Mouse (Mus musculus) 416B (cell line): ENCODE results near the gene Gm49384.

Source experiments
- DNase-seq: peaks from one replicate; pipeline ENCODE4 v3.0.0; 2011; ENCODE audit warnings: low read depth

The Gm49384 gene

DNA sequence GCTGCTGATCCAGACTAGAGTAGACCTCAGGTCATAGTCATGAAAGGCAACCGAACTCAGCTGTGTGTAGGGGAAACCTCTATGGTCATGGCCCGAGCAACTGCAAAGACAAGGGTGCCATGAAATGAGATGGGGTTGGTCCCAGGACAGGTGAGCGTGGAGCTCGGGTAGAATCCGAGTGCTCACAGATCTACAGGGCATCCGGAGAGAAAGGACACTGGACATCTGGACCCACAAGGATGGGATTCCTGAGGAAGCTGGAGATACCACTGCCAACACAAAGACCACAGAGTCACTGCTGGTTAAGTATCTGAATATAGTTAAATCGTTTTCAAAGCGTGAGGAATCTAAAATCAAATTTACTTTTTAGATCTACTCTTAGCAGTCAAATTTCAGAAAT, 3.3 kb upstream of the Gm49384 start:
- DNase-seq = no peak

DNA sequence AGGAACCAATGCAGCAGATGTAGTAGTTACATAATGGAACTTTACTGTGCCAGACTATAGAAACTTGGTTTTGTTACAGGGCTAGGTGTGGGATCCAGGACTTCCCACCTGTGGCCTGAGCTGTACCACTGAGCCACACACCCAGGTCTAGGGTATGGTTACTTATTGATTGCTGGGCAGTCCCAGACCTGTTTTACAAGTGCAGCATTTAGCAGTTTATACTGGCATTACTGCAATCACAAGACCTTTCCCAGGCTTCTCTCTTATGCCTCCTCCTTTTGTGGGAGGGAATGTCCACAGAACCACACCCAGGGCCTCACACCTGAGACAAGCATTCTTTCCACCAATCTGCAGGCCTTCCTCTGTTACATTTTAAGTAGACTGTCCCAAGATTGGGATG, 5.1 kb downstream of the Gm49384 start:
- no peak for DNase-seq

DNA sequence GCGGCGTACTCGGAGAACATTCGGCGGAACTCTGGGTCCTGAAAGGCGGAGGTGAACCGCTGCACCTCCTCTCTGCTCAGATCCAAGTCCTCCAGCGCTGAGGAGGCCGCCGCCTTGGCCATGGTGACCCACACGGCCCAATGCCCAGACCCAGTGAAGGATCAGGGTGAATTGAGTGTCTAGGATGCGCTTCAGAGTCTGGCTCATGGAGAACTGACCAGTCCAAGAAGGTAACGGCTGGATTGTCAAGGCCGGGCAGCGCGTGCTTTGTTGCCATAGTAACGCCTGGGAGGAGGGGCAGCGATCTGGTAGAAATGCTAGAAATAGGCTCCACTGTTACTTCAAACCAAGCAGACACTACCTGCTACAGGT, 5.9 kb downstream of the Gm49384 start, which contains the start of gene Dnaaf2:
Dnaaf2 (minus strand) TSS at position 266 of the 372 bp plus-strand sequence.
- DNase-seq = peak; percentile 75

DNA sequence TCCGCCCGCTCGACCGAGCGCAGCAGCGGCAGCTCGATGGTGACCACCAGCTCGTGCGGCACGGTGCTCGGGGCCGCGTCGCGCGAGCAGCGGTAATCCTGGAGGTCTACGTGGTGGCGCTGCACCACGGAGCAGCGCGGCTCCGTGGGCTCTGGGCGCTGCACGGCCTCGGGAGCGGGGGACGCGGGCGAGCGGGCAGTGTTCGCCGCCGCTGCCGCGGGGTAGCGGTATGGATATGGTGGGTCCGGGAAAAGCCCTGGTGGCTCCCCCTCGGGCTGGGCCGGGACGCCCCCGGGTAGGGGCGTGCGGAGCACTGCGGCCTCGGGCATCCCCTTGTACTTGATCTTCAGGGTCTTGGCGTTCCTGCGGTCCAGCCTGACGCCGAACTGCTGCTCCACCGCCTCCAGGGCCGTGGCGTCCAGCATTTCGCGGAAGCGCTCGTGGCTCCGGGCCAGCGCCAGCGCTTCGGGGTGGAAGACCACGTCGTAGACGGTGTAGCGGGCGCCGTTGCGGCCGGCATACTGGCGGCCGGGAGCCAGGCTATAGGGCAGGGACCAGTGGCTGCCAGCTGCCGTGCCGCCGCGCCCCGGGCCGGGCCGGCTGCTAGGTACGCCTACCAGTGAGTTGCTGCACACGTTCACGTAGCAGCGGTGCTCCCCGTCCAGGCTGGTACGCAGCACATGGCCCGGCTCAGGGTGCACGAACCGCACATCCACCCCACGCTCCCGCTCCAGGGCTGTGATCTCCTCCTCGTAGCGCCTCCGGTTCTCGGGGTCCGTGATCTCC, 6.5 kb downstream of the Gm49384 start:
- peak; percentile 57 for DNase-seq

DNA sequence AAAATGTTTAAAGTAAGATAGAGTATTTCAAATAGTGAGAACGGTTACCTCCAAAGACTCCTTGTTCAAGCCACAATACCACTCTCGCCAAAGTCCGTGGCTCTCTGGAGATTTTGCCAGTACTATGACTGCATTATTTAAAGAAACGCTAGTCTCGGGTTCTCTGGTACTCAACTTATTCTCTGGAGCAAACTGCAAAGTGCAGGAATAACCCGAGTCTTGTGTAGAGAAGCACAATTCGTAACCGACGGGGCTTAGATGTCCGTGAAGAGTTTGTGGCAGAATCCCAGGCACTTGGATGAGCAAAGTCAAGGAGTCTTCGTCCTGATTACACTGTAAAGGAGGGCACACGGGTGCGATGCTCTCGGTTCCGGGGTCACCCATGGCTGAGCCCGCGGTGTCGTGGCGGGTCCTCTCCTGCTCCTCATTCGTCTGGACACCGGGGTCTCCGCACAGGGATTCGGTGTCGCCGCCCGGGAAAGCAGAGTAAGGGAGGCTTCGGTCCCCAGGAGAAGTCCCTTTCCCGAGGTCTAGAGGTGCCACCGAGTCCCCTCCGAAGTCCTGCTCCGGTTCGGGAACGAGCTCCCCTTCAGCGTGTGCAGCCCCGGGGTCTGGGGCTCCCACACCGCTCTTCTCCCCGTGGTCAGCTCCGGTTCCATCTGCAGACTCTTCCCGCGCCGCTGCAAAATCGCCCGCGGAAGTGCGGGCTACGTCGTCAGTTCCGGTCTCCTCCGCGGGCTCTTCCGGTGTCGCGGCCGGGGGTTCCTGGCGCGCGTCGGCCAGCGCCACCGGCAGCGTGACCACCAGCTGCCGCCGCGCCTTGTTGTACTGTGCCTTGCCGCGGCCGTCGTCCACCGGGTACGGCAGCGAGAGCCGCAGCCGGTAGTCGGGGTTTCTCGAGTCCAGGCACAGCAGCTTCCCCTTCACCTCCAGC, 7.4 kb downstream of the Gm49384 start, which contains the start of gene Gm49383:
Gm49383 (minus strand) TSS at position 661 of the 934 bp plus-strand sequence.
- peak; percentile 82 for DNase-seq

DNA sequence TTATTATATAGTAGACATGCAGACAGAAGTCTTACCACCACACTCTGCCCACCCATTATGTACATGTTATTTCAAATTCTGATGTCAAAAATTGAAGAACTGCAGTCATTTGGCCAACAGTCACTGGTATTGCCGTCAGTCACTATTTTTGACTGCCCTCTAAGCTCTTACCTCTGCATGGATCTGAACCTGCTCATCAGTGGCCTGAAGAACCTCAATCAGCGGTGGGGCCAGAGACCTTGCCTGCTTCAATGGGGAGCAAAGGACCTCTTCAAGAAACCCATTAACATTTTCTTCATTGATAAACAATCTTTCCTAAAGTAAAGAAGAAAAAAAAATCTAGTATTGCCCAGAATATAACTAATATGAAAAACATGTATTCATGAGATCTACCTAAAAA, 11.4 kb downstream of the Gm49384 start:
- DNase-seq = no peak

DNA sequence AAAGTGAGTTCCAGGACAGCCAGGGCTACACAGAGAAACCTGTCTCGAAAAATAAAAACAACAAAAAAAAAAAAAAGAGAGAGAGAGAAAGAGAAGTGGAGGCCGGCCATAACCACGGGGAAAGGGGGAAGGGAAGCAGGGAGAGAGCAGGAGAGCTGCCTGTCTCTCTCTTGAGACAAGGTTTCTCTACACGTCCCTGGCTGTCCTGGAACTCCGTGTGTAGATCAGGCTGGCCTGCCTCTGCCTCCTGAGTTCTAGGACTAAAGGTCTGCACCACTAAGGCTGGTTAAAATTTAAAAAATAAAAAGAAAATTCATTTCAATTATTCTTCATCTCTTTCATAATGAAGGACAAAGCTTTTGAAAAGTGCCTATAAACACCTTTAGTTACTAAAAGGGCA, 12.7 kb downstream of the Gm49384 start:
- no peak for DNase-seq

DNA sequence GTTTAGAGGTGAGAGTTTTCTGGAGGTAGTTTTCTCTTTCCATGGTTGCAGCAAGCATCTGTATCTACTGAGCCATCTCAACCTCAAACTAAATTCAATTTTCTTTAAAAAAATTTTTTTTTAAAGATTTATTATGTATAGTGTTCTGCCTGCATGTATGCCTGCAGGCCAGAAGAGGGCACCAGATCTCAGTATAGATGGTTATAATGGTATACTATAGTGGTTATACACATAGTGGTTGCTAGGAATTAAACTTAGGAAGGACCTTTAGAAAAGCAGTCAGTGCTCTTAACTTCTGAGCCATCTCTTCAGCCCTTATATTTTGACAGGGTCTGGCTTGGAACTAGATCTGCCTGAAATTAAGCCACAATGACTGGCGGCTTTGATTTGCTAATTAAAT, 13.5 kb downstream of the Gm49384 start:
- peak; percentile 43 for DNase-seq

DNA sequence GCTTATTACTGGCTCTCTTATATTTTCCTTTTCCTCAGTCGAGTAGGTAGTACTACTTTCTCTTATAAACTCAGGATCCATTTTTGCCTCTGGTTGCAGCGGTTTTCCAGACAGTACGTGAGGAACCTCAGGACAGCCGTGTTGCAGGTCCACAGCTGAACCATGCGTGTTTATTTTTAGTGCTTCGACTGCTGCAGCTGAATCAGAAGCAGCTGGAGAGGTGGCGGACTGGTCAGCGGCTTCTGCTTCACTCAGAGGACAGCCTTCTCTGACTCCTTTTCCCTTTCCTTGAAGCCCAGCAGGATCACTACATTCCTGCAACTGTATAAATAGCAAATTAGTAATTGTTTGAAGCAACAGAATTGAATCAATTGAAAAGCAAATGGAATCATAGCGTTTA, 14.0 kb downstream of the Gm49384 start:
- DNase-seq = no peak

DNA sequence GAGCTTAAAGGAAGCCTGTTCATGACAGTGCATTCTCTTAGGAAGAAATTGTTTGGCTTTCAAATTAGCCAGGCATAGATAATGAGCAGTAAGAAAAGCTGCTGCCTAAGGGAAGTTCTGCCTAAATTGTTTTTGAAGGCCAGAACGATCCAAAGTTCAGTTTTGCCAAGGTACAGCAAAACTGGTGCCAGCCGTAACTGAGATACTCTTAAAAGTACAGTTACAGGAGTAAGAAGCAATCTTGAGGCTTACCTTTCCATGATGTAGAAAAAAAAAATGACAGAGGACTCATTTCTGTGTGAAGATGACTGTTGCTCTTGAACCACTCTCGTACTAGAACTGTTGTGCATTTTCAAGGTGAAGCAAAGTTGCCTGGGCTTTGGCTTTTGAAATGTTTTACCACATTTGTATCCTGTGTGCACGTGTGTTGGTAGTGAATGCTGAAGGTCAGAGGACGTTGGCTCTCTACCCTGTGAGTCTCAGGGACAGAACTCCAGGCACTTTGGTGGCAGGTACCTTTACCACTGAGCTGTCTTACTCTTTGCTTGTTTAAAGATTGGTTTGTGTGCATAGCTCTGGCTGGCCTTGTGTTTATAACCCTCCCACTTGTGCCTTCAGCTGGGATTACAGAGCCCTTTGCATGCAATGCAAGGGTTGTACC, 17.1 kb downstream of the Gm49384 start:
- no peak for DNase-seq

DNA sequence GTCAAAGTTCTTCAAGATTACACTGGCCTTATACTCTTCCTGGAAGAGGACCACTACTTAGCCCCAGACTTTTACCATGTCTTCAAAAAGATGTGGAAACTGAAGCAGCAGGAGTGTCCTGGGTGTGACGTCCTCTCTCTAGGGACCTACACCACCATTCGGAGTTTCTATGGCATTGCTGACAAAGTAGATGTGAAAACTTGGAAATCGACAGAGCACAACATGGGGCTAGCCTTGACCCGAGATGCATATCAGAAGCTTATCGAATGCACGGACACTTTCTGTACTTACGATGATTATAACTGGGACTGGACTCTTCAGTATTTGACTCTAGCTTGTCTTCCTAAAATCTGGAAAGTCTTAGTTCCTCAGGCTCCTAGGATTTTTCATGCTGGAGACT, 18.7 kb downstream of the Gm49384 start:
- no peak for DNase-seq

DNA sequence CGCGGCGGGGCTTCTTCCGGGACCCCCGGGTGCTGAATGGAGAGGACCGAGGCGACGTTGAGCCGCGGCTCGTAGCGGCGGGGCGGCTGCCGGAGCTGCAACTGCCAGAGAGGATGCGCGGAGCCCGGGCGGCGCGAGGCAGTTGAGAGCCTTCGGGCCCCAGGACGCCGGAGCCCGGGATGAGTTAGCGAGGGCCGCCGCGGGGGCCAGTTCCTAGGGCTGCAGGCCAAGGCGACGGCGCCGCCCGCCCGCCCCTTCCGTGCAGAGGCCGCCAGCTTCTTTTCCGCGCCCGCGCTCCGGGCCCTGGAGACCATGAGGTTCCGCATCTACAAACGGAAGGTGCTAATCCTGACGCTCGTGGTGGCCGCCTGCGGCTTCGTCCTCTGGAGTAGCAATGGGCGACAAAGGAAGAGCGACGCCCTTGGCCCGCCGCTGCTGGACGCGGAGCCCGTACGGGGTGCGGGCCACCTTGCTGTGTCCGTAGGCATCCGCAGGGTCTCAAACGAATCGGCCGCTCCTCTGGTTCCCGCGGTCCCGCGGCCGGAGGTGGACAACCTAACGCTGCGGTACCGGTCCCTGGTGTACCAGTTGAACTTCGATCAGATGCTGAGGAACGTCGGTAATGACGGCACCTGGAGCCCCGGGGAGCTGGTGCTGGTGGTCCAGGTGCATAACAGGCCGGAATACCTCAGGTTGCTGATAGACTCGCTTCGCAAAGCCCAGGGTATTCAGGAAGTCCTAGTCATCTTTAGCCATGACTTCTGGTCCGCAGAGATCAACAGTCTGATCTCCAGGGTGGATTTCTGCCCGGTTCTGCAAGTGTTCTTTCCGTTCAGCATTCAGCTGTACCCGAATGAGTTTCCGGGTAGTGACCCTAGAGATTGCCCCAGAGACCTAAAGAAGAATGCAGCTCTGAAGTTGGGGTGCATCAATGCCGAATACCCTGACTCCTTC, 19.4 kb downstream of the Gm49384 start:
- DNase-seq = peak; percentile 59

DNA sequence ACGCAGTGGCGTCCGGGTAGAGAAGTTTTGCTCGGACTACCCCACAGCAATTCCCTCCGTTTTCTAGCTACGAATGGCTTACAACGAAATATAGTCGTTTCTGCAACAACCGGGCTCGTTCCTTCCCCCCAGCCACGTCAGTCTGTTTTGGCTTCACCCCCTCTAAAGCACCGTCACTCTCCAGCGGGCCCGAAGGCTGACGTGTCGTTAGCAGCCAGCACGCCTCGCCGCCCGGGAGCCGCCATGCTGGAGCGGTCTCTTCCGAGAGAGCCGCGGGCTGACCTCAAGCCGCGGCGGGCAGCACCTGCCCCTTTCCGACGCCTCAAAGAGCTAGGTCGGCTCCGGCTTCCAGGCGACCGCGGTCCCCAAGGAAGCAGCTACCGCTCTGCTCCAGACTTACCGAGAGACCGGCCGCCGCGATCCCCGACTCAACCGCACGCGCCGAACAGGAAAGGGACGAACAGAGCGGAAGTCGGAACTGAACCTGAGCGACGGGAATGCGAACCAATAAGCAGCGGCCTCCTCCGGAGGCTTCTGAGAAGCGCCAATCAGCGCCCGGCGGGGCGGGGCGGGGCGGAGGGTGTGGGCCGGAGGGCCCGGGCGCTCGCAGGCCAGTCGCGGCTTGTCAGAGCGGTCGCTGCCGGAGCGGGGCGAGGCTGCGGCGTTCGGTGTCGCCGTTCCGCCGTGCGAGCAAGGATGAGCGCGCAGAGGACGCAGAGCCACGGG, 20.3 kb downstream of the Gm49384 start, which contains the start of the genes Rpl36al and Mgat2:
Rpl36al (minus strand) TSS at position 501 of the 726 bp plus-strand sequence.
Mgat2 (plus strand) TSS at position 575 of the 726 bp plus-strand sequence.
- peak; percentile 98 for DNase-seq

DNA sequence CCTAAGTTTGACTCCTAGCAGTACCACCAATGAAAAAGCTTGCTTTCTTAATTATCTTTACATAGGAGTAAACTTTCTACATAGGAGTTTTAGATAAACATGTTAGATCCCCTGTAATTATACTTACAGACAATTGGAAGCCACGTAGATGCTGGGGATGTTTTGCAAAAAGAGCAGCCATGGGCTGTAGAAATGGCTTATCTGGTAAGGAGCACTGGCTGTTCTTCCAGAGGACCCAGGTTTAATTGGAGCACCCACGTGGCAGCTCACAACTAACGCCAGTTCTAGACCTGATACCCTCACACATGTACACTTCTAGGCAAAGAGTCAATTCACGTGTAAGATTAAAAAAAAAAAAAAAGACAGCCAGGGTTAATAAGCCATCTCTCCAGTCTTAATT, 22.3 kb downstream of the Gm49384 start:
- DNase-seq = no peak

DNA sequence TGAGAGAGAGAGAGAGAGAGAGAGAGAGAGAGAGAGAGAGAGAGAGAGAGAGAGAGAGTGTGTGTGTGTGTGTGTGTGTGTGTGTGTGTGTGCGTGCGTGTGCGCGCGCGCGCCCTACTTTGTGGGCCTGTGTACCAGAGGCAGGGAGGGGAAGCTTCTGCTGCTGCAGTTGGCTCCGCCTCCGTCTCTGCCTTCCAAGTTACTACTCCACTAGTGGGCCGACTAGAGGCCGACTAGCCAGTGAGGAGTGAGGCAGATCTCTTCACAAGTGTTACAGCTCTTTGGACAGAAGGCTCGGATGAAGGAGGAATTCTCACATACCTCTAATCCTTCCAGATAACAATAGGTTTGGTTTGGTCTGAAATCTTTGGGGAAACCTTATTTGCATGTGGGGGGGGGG, 24.7 kb downstream of the Gm49384 start:
- DNase-seq = no peak

DNA sequence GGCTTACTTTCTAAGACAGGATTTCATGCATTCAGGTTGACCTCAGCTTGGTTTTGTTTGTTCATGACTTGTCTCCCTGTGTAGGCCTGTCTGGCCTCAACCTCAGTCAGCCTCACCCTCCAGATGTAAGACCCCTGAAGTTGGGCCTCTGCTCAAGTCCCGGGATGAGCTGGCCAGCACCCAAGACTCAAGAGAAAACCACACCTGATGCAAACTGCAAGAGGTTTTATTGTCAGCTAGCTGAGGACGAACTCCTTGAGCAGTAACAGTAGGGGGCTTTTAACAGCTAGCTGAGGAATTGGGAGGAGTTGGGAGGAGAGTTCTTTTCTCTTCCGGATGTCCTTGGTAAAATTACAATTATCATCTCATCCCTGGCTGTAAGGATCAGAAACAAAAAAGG, 26.5 kb downstream of the Gm49384 start:
- no peak for DNase-seq

DNA sequence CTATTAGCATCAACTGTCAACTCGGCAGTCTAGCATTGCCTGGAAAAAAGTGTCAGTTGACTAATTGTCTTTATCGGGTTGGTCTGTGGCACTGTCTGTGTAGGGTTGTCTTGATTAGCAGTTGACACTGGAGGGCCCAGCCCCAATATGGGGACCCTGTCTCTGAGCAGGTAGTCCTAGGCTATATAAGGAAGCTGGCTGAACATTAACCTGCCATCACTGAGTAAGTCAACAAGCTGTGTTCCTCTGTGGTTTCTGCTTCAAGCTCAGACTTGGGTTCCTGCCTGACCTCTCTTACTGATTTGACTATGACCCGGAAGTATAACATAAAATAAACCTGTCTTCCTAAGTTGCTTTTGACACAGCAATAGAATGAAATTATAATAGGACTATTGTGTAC, 28.1 kb downstream of the Gm49384 start:
- DNase-seq = no peak

DNA sequence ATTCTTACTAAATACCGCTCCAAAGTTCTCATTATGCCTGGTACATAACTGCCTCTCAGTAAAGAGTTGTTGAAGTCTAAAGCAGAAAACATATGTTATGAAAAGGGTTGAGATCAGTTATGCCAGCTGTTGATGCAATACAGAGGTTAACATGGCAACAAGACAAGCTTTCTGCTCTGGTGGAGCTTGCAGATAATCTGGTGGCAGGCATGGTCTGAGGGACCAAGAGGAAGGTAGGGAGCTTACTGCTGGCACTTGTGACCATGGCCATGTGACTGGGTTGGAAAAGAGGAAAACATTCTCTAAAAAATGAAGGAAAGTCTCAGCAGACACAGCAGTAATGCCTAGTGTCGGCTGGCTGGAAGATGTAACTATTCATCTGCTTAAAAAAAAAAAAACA, 32.8 kb downstream of the Gm49384 start:
- no peak for DNase-seq

DNA sequence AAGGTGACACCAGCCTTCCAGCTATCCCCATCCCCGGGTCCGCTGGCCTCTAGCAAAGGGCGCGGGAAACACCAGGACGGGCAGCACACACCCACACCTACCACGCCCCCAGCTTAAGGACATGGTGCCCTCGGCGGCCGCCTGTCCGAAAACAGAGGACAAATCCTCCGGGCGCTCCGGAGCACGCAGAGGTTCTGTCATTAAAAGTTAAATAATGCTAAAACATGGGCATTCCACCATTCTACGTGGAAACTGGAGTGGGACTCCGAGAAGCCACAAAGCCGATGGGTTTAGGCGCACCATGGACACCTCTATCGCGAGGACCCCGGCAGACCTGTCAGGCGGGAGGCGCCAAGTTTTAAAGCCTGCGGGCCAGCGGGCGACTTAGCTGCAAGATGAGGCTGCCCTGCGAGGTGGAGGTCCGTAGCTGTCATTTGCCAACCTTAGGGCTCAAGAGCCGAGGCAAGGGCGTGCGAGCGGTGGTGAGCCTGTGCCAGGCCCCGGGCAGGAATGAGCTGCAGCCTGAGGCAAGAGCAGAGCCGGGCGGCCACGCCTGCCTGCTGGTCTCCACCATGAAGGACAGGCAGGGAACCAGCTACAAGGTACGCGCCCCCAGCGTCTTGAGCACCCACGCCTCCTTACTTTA, 35.5 kb downstream of the Gm49384 start, which contains the start of gene Lrr1:
Lrr1 (plus strand) TSS at position 354 of the 646 bp plus-strand sequence.
- DNase-seq = peak; percentile 93
